Mouse (Mus musculus): ENCODE measurements around the gene Fam241a.

Fam241a gene

DNA sequence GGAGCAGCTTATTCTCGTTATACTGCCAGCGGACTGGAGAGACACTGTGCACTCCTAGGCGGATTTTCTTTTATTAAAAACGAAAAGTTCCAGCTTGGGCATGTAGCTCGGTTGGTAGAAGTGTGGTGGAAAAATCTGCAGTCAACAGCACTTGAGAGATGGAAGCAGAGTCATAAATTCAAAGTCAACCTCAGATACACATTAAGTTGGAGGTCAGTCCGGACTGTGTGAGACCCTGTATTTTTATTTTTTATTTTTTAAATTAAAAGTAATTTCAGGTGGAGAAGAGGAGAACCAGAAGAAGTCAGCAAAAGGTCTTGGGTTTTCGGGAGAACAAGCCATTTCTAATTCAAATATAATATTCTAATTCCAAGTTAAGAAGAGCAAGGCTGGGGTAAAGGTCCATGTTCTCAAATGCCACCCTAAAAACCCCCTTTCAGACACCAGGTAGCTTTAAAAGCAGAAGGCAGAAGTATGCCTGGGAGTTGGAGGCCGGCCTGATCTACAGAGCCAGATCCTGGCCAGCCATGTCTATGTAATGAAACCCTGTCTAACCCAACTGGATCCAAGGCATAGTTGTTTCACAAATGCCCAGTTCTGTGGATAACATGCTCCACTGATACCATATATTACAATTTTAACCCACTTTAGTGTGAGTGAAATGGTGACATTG is 58.0 kb downstream of the Fam241a start:
- DNase-seq (ENCODE audit: inconsistent age in 2 of 2, low spot score in 1 of 2), result peak in 1 of 2 experiments; percentile 39

DNA sequence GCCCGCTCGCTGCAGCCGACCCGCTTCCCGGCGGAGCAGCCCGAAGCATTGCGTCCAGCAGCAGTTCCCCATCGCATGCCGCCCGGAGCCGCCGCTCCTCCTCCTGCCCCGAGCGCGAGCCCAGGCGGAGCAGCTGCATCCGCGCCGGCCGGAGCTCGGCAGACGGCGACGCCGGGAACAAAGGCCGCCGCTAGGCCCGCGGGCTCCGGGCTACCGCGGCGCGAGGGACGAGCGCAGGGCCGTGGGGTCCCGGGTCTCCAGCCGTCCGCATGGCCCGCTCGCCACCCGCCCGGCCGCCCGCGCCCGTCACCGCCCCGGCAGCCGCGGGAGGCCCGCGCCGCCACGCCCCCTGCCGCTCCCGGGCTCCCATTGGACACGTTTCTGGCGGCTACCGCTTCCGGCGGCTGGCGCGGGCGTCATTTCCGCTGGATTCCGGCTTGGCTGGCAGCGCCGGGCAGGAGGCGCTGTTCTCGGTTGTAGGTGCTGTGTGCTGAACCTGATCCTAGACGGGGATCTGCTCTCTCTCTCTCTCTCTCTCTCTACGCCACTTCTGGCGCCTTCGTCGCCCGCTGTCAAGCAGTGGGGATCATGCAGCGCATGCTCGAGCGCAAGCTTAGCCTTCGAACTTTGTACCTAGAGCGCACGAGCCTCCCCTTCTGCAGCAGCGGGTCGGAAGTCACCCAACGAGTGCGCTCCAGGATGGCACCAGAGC is 58.8 kb downstream of the Fam241a start, which contains the start of gene Ap1ar:
TSS of gene Ap1ar (minus strand) at position 370 of the 712 bp plus-strand sequence.
- peak; percentile 97 to 98 for DNase-seq (ENCODE audit: inconsistent age in 2 of 2, low spot score in 1 of 2)

DNA sequence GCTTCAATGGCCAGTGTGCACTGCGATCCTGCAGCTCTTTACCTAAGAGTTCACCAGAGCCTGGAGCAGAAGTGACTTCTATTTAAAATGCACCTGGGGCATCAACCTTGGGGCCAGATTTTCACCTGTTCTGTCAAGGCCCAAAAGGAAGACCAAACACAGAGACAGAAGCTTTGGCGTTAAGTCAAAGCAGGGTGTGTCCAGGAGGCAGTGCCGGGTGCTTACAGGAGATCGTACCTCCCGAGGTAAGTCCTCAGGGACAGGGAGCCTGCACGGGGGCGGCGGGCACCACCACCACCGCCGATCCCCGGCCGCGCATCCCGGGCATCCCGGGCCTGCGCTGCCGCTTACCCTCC is 59.3 kb downstream of the Fam241a start:
- DNase-seq (ENCODE audit: inconsistent age in 2 of 2, low spot score in 1 of 2), result no peak

DNA sequence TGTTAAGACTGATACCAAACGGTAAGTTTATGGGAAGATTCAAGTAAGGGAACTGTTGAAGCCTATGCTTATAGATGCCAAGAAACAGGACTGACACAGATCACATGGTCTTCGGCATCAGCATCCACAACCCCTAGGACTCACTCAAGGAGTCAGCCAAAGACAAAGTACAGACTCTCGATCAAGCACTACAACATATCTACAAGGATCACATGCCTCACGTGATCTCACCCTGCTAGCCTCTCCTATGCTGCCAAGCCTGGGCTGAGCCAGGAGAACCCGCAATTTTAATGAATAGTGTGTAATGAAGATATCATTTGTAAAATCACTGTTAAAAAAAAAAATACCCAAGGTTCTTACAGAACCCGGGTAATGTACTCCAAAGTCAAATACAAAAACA is 60.5 kb downstream of the Fam241a start:
- DNase-seq (ENCODE audit: inconsistent age in 2 of 2, low spot score in 1 of 2), result no peak

DNA sequence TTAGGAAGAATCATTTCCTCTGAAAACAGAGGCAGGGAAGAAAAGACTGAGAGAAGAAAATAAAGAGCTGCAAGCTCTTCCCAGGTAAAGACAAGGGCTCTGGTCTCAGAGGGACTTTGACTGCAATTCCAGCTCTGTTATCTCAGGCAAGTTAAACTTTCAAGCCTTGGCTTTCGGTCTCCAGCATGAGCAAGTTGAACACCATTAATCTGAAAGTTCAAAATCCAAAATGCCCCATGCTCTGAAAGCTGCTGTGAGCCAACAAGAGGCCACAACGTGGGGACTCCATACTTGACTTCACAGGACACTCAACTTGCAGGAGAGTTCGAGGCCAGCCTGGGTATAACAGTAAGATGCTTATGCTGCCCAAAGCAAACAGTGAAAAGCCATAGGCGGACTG is 62.1 kb downstream of the Fam241a start:
- DNase-seq (ENCODE audit: inconsistent age in 2 of 2, low spot score in 1 of 2), result no peak

DNA sequence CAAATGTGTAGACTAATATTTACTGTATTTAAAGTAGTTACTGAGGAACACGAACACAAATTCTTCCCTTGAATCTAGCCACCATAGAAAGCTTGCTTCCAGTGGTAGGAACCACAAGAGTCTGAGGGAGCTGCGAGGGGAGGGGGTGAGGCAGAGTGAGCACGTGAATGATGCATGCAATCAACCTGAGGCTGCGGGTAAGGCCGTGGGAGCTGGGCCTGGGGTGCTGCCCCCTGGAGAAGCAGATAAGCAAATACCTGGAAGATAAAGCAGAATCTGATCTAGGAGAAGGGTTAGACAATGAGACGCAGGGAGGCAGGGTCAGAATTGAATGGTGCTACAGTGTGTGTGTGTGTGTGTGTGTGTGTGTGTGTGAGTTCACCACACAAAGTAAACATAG is 65.0 kb downstream of the Fam241a start:
- no peak for DNase-seq (ENCODE audit: inconsistent age in 2 of 2, low spot score in 1 of 2)

DNA sequence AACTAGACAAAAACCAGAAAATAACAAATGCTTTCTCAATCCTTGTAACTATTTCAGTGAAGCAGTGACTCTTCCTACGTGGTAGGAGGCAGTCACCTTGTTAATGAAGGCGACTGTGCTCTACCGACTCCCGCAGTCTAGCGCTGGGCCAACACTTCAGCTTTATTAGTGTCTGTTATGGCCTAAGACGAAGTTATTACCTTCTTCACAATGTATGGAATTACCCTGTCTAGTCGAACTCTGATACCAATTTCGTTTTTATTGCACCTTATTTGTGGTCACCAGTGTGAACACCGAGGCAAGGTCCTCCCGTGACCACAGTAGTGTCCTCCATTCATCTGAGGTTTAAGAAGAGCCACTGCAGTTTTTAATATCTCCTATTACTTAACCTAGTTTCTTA is 65.9 kb downstream of the Fam241a start:
- DNase-seq (ENCODE audit: inconsistent age in 2 of 2, low spot score in 1 of 2), result no peak

DNA sequence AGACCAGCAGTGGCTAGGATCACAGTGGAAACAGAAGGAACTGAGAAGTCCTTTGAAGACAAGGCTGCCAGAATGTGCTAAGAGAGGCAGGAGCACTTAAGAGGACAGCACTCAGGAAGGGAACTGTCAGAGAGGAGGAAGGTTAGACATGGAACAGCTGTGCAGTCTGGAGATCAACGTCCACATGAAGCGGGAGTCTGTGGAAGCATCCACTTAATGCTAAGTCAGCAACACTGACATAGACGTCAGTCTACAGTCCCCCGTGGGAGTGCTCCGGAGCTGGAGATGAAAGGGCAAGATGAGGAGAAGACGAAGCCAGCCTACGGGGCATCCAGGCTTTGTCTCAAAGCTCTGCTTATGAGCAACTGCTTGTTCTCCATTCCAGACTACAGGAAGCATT is 69.0 kb downstream of the Fam241a start:
- DNase-seq (ENCODE audit: inconsistent age in 2 of 2, low spot score in 1 of 2), result no peak

DNA sequence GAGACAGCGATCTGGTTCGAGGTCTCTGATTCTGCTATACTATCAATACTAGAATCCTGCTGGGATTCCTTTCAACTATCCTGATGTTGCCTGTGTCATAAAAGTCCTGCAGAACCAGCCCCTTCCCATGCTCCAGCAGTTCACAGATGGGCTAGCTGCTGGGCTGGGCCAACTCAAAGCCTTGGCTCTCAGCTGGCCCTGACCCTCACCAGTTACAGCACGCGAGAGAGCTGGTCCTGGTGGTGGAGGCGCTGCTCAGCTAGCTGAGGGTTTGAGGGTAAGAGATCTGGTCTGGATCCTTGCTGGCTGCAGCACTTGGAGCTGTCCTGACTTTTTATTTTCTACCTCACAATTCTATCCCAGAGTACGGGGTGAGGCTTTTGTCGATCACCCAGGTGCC is 69.6 kb downstream of the Fam241a start:
- DNase-seq (ENCODE audit: inconsistent age in 2 of 2, low spot score in 1 of 2), result no peak

DNA sequence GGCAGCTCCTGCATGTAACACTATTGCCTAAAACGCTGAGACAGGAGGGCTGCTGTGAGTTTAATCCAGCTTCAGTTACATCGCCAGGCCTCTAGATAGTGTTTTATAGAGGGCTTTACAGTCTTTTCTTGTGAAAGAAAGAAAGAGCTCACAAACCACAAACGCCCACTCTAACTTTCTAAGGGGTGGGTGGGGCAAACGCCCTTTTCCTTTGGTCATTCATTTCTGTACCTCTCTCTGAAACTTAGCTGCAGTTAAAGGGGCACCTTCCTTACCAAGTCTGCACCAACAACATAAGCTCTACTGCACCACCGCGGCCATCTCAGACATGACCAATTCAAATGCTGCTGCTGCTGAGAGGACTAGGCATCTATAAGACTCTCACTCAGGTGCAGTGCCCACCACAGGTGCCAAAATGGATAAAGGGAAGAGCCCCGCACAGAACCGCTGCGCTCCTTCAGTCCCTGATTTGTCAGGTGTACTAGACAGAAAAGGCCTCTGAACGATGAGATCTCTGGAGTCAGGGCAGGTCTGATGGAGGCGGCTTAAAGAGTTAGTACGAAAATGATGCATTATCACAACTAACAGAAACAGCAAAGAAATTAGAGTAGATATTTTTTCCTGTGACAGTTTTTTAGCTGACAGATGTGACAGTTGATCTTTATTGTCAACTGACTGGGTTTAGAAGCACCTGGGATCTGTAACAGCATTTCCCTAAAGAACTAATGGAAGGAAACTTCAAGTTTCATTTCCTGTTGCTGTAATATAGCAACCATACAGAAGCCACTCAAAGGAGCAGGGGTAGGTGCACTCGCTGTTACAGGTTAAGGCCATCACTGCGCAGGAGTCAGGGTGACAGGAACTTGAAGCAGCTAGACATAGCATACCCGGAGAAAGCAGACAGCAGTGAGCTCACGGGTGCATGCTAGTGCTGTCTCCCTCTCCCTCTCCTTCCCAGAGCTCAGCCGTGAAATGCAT is 71.9 kb downstream of the Fam241a start:
- no peak for DNase-seq (ENCODE audit: inconsistent age in 2 of 2, low spot score in 1 of 2)

DNA sequence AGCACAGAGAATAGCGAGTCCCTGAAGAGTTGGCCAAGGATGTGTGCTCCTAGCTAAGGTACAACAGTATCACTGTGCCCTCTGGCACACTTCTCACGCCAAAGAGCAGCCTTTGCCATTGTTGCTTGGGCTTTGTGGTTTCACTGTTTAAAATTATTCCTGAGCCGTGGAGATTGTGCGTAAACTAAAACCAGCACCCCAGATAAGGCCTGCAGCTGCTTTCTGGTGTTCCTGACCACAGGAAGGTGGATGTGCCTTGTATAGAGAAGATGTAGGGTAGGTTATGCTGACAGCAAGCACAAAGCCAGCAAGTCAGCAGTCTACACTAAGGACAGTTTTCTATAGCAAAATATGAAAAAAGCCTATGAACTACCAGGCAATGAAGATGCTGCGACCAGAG is 74.9 kb downstream of the Fam241a start:
- no peak for DNase-seq (ENCODE audit: inconsistent age in 2 of 2, low spot score in 1 of 2)

DNA sequence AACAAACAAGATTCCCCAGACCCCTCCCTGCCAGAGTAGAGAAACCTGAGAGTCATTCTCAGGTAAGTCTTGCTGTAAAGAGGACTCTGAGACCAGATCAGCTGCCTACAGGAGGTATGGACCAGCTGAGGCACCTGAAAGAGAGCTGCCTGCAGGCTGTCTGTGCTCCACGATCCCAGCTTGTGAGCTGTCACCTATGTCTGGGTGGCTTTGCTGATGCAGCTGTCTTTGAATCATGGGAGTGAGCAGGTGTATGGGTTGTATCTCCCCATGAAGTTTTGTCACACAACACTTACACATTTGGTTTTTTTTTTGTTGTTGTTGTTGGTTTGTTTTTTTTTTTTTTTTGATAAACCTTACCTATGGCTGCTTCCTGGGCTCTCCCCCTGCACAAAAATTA is 75.7 kb downstream of the Fam241a start:
- no peak for DNase-seq (ENCODE audit: inconsistent age in 2 of 2, low spot score in 1 of 2)
